Mouse (Mus musculus): ENCODE measurements at regions not wholly inside any gene's neighbourhood (a gene's known extent, or its start where the extent isn't known, plus 50 kb on each side); places are given as distances from the start of the nearest gene placed in this dataset.

- Histone ChIP-seq H3K9me3 (ENCODE audit: control insufficient read depth, low read length) (no peaks in the 10 kb centered on the region), H3K9ac (ENCODE audit: low read length) (no peak overlapping the region), H3K4me1 (replicated peaks; ENCODE audit: control insufficient read depth, insufficient read depth) (no peaks in the 10 kb centered on the region), H3K27ac (replicated peaks) (no peak overlapping the region), H3K27me3 (ENCODE audit: control insufficient read depth, insufficient read depth, low read length) (no peaks in the 10 kb centered on the region), H3K4me2 (replicated peaks; ENCODE audit: low read depth) (no peak overlapping the region), H3K36me3 (ENCODE audit: control insufficient read depth, insufficient read depth, low read length) (no peaks in the 10 kb centered on the region), H3K4me3 (ENCODE audit: low read depth, low read length) (no peak overlapping the region)
- TF ChIP-seq CTCF (IDR thresholded peaks at IDR 0.05; ENCODE audit: low read depth) (no peak), EP300 (optimal IDR thresholded peaks at IDR 0.05) (no peak)
- DNase-seq (ENCODE audit: low spot score) = no peak
- 47% methylated on average over 4 of the region's 4 CpGs for WGBS
- no peak for ATAC-seq (ENCODE audit: low FRiP score, low TSS enrichment)
These were observed 119.5 kb downstream of the Hlx start for GRCm38 (mm10) chr1:184612880-184613279.

- TF ChIP-seq EP300 (optimal IDR thresholded peaks at IDR 0.05) (no peak), CTCF (IDR thresholded peaks at IDR 0.05; ENCODE audit: low read depth) (no peak)
- Histone ChIP-seq H3K9ac (ENCODE audit: low read length) (no peak overlapping the region), H3K27ac (replicated peaks) (no peak overlapping the region), H3K4me1 (replicated peaks; ENCODE audit: control insufficient read depth, insufficient read depth) (no peaks in the 10 kb centered on the region), H3K4me2 (replicated peaks; ENCODE audit: low read depth) (no peak overlapping the region), H3K27me3 (ENCODE audit: control insufficient read depth, insufficient read depth, low read length) (no peaks in the 10 kb centered on the region), H3K4me3 (ENCODE audit: low read depth, low read length) (no peak overlapping the region), H3K9me3 (ENCODE audit: control insufficient read depth, low read length) (no peaks in the 10 kb centered on the region), H3K36me3 (ENCODE audit: control insufficient read depth, insufficient read depth, low read length) (no peaks in the 10 kb centered on the region)
- no peak for ATAC-seq (ENCODE audit: low FRiP score, low TSS enrichment)
- 72% methylated on average over 5 of the region's 5 CpGs for whole genome bisulfite sequencing
- no peak for DNase-seq (ENCODE audit: low spot score)
These were observed 123.5 kb downstream of the Hlx start for GRCm38 (mm10) chr1:184608938-184609337.

- TF ChIP-seq CTCF (IDR thresholded peaks at IDR 0.05; ENCODE audit: low read depth) (no peak), EP300 (optimal IDR thresholded peaks at IDR 0.05) (no peak)
These were observed 124.1 kb downstream of the Hlx start for GRCm38 (mm10) chr1:184608338-184608737.

GRCm38 (mm10) chr1:184606541-184606940 lies 125.9 kb downstream of the Hlx start:
- TF ChIP-seq CTCF (IDR thresholded peaks at IDR 0.05; ENCODE audit: low read depth) (no peak), EP300 (optimal IDR thresholded peaks at IDR 0.05) (no peak)
- H3K9ac ChIP-seq (ENCODE audit: low read length) = no peak overlapping the region
- 74% methylated on average over 8 of the region's 8 CpGs for WGBS
- no peaks in the 10 kb centered on the region for H3K27me3 ChIP-seq (ENCODE audit: control insufficient read depth, insufficient read depth, low read length)
- ATAC-seq (ENCODE audit: low FRiP score, low TSS enrichment) (no peak), DNase-seq (ENCODE audit: low spot score) (no peak)
- no peak overlapping the region for H3K4me2 ChIP-seq (replicated peaks; ENCODE audit: low read depth)
- H3K27ac ChIP-seq (replicated peaks) = no peak overlapping the region
- no peaks in the 10 kb centered on the region for H3K36me3 ChIP-seq (ENCODE audit: control insufficient read depth, insufficient read depth, low read length)
- H3K9me3 ChIP-seq (ENCODE audit: control insufficient read depth, low read length) = no peaks in the 10 kb centered on the region
- no peak overlapping the region for H3K4me3 ChIP-seq (ENCODE audit: low read depth, low read length)
- H3K4me1 ChIP-seq (replicated peaks; ENCODE audit: control insufficient read depth, insufficient read depth) = no peaks in the 10 kb centered on the region

More at GRCm38 (mm10) chr1:184608338-184608737, 124.1 kb downstream of the Hlx start:
- no peak for DNase-seq (ENCODE audit: low spot score)
- H3K4me1 ChIP-seq (replicated peaks; ENCODE audit: control insufficient read depth, insufficient read depth) = no peaks in the 10 kb centered on the region
- H3K4me3 ChIP-seq (ENCODE audit: low read depth, low read length) = no peak overlapping the region
- no peaks in the 10 kb centered on the region for H3K36me3 ChIP-seq (ENCODE audit: control insufficient read depth, insufficient read depth, low read length)
- ATAC-seq (ENCODE audit: low FRiP score, low TSS enrichment) = no peak
- no peak overlapping the region for H3K4me2 ChIP-seq (replicated peaks; ENCODE audit: low read depth)
- H3K27me3 ChIP-seq (ENCODE audit: control insufficient read depth, insufficient read depth, low read length) = no peaks in the 10 kb centered on the region
- H3K9me3 ChIP-seq (ENCODE audit: control insufficient read depth, low read length) = no peaks in the 10 kb centered on the region
- 69% methylated on average over 2 of the region's 2 CpGs for WGBS
- H3K9ac ChIP-seq (ENCODE audit: low read length) = no peak overlapping the region
- no peak overlapping the region for H3K27ac ChIP-seq (replicated peaks)

GRCm38 (mm10) chr1:184605666-184606065 lies 126.8 kb downstream of the Hlx start:
- no peaks in the 10 kb centered on the region for H3K9me3 ChIP-seq (ENCODE audit: control insufficient read depth, low read length)
- TF ChIP-seq CTCF (IDR thresholded peaks at IDR 0.05; ENCODE audit: low read depth) (no peak), EP300 (optimal IDR thresholded peaks at IDR 0.05) (no peak)
- no peak overlapping the region for H3K4me3 ChIP-seq (ENCODE audit: low read depth, low read length)
- ATAC-seq (ENCODE audit: low FRiP score, low TSS enrichment) (no peak), DNase-seq (ENCODE audit: low spot score) (no peak)
- no peaks in the 10 kb centered on the region for H3K4me1 ChIP-seq (replicated peaks; ENCODE audit: control insufficient read depth, insufficient read depth)
- H3K27me3 ChIP-seq (ENCODE audit: control insufficient read depth, insufficient read depth, low read length) = no peaks in the 10 kb centered on the region
- H3K27ac ChIP-seq (replicated peaks) = no peak overlapping the region
- 63% methylated on average over 7 of the region's 7 CpGs for WGBS
- H3K9ac ChIP-seq (ENCODE audit: low read length) = no peak overlapping the region
- H3K4me2 ChIP-seq (replicated peaks; ENCODE audit: low read depth) = no peak overlapping the region
- no peaks in the 10 kb centered on the region for H3K36me3 ChIP-seq (ENCODE audit: control insufficient read depth, insufficient read depth, low read length)

GRCm38 (mm10) chr1:184603136-184603535 lies 129.3 kb downstream of the Hlx start:
- H3K36me3 ChIP-seq (ENCODE audit: control insufficient read depth, insufficient read depth, low read length) = no peaks in the 10 kb centered on the region
- no peak overlapping the region for H3K4me3 ChIP-seq (ENCODE audit: low read depth, low read length)
- H3K9me3 ChIP-seq (ENCODE audit: control insufficient read depth, low read length) = no peaks in the 10 kb centered on the region
- 84% methylated on average over 6 of the region's 6 CpGs for WGBS
- H3K27me3 ChIP-seq (ENCODE audit: control insufficient read depth, insufficient read depth, low read length) = no peaks in the 10 kb centered on the region
- H3K27ac ChIP-seq (replicated peaks) = no peak overlapping the region
- H3K9ac ChIP-seq (ENCODE audit: low read length) = no peak overlapping the region
- H3K4me1 ChIP-seq (replicated peaks; ENCODE audit: control insufficient read depth, insufficient read depth) = no peaks in the 10 kb centered on the region
- DNase-seq (ENCODE audit: low spot score) (no peak), ATAC-seq (ENCODE audit: low FRiP score, low TSS enrichment) (no peak)
- H3K4me2 ChIP-seq (replicated peaks; ENCODE audit: low read depth) = no peak overlapping the region
- TF ChIP-seq EP300 (optimal IDR thresholded peaks at IDR 0.05) = no peak
- TF ChIP-seq CTCF (IDR thresholded peaks at IDR 0.05; ENCODE audit: low read depth) = no peak
